Mouse (Mus musculus) lung, postnatal 10 days (tissue): ENCODE data around the gene Cd163l1.

Source experiments
- DNase-seq: peaks from one replicate; pipeline ENCODE4 v3.0.0; 2021

The Cd163l1 gene

DNA sequence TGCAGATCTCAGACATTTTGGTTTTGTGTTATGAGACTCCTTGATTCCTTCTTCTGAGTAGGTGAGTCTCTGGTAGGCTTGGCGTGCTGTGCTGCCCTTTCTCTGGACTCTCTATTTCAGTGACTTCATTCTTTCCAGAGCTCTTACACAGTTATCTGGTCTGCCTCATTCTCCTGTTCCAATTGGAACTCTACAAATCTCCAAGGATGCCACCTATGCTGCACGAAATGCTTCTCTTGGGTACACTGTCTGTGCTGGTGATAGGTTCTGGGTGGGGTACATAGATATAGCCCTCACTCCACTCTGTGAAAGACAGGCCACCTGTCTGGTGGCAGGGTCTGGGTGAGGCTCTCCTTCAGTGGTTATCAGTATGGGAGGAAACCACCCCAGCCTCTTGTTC is at the start of gene Cd163l1:
Gene Cd163l1 (plus strand): TSS at position 301 of the 400 bp plus-strand sequence.
- no peak for DNase-seq

DNA sequence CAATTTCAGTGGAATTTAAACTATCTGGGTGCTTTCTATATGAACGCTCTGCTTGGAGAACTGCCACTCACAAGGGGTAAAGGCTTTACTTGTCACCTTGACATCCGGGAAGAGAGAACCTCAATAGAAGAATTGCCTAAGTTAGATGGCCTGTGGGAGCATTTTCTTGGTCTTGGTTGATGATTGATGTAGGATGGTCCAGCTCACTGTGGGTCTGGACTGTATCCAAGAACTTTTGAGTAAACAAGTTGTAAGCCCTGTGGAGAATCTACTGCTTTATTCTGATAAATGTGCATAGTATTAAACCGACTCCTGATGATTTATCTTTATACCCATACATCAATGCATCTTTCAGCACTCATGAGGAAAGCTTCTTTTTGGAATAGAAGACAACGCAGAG is 48.7 kb upstream of the Cd163l1 start:
- DNase-seq, result no peak

DNA sequence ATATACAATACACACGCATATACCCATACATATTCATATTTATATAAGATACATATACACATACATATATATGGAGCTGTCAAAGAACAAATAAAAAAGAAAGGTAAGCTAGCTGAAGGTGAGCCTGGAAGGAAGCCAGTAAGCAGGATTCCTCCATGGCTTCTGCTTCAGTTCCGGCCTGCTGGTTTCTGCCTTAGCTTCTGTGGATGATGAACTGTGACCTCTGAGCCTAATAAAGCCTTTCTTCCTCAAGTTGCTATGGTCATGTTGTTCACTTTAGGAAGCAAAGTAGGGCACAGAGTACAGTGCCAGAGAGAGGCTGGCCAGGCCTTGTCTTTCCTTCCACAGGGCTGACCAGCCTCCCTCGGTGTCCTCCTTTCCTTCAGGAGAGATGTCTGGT is 47.2 kb upstream of the Cd163l1 start:
- DNase-seq, result no peak

DNA sequence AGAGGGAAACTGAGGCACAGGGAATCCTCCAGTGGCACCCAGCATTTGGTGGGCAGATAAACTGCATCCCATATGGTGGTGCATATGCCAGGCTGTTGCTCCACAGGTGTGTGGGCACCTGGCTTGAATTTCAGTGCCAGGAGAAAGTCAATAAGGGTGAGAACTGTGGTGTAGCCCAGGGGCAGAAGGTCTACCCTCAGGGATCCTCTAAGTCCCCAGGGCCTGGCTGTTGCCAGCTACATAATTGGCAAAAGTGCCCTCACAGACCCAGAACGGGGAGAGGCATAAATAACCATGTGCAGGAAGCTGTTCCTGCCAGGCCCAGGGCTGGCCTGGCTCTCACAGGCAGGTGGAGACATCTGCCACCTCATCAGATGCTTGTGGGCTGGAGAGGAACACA is 45.1 kb upstream of the Cd163l1 start, which contains the start of gene Olfr523:
Gene Olfr523 (plus strand): TSS at position 282 of the 400 bp plus-strand sequence.
- no peak for DNase-seq

DNA sequence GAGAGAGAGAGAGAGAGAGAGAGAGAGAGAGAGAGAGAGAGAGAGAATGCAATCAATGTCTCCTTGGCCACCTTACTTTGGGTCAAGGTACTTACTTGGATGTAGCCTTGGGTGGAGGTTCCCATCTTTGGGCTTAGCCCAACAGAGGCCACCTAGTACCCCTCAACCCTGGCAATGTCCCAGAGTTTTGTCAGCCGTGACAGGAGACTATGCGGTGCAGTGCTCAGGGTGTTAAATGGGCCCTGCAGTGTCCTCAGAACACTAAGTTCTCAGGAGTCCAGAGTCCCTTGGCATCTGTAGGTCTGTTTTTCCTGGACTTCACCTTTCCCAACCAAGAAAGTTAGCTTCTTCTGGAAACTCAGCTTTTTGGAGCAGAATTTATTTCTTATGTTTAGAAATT is 38.9 kb upstream of the Cd163l1 start:
- DNase-seq, result no peak

DNA sequence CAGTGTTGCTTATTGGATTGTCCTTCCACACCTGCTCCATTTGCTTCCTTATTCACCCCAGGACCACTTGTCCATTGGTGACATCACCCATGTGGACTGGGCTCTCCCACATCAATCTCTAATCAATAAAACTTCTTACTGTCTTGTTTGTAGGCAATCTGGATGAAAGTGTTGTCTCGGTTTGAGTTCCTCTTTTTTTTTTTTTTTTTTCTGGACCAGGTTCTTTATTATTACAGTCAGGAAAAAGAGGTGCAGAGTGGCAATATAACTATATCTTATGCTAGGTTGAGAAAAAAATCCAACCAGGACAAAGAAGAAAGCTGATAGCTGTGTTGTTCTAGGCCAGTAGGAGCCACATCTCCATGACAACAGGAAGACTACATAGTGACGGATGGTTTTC is 37.4 kb upstream of the Cd163l1 start:
- no peak for DNase-seq

DNA sequence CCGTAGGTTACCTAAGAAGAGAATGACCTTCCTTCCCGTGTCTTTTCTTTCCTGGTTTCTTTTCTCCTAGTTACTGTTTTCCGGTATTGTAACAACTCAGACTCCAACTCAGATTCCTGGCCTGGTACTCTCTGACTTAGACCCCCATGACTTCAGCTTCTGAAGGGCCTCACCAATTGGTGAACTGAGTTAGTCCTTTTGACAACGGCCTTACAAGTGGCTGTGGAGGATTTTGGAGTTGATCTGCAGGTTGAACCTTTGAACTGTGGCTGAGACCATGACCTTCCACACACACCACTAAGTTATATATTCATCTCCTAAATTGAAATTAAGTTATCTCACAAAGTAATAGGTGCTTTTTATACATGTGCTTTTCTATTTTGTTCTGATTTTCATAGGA is 33.9 kb upstream of the Cd163l1 start:
- DNase-seq, result no peak

DNA sequence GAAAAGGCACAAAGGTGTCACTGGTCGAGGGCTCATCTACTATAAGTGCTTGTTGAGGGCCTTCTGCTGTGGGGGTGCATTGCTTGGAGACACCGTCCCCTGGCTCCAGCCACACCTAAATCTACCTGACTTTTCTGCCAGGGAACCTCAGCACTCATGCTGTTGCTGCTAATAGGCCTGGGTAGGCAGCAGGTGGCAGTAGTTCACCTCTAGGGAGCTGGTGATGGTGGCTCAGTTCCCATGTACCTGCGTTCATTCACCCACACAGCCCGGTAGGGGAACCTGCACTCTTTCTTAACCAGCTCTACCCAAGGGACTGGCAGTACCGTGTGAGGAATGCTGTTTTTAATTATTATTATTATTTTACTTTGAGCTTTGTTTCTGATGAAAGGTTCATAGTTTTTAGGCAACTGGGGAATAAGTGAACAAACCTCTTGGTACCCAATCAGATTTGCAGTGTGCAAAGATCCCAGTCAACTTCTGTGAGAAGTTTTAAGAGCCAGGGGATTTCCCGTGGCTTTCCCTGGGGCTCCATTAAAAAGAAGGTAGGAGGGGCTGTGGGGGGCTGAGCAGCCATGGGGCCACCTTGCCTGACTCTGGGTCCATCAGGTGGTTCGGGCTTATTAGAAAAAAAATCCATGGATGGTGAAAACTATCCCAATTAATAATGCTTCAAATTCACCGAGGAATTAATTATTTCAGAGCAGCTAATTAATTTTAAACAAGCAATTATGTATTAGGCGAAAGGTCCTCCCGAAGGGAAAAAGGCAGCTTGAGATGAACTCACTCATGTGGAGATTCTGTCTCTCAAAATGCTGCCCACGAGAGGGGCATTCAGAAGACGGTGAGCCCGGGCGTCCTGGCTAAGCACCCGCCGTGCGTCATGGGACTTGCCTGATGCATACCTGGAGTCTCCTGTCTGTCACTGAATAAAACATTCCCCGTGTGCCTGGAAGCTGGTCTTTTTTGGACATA is 31.1 kb upstream of the Cd163l1 start:
- DNase-seq, result no peak

DNA sequence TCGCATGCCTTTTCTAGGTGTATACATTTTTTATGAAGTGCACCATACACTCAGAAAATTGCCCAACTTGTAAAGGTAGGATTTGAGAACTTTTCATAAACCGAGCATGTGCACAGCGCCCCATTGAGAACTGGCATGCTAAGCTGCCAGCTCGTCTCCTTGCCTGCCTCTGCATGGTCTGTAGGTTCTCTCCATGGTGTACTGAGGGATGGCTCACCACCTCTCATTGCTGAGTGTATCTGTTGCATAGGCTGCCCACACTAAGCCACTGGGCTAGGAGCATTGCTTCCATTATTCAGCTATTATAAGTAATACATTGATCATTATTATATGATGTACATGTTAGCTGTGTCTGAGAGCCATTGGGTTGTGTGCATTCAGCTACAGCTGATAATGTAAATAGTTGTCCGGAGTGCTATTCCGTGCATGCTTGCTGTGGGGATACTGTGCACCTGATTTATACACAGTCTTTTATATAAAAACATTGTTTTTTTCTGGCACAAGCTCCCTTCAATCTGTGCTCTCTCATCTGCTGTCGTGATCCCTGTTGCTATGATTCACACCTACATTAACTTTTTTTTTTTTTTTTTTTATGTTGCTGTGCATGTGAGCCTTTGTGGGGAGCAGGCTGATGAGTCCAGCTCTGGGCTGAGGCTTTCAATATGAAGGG is 30.2 kb upstream of the Cd163l1 start:
- DNase-seq, result no peak

DNA sequence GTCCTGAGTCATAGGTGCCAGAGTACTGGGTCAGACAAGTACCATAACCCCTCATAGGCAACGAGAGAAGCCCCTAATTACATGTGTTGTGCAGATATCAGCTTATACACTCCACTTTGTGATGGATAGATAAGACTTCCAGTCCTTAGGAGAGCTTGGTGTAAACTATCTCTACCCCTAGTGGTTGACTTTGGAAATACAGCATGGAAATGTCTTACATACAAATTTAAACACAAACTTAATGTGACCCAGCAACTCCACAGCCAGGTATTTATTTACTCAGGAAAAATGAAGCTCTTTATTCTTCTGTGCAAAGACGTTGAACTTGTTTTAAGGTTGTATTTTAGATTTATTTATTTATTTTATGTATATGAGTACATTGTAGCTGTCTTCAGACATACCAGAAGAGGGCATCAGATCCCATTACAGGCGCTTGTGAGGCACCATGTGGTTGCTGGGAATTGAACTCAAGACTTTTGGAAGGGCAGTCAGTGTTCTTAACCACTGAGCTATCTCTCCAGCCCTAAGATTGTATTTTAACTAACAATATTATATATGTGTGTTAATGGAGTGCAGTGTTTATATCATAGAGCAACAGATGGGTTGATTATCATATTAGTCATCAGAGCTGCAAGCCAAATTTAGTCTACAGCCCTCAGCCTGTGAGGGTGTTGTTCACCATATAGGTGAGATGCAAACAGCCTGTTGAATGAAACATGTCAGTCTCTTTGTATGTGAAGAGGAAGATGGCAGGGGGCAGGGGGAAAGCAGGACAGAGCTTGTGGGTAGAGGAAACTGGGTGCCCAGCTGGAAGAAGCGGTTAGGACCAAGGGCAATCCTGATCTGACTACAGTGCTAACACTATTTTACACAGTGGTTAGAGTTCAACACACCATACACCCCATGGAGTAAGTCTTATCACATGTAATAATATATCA is 29.4 kb upstream of the Cd163l1 start:
- DNase-seq, result no peak

DNA sequence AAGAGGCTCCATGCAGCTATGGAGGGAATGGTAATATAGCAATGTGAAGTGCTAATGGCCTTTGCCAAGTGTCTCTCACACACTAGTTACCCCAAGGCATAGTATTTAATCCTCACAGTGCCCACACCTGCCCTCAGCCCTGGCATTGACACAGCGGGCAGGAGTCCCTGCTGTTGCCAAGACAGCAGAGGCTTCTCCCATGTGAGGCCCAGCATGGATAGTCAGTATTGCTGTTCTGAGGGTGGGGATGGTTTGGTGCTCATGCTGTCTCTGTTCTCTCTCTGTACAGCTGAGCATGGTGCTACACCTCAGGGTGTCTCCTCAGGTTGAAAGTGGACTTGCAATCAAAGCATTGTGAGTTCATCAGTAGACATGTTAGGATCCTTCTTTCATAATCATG is 27.6 kb upstream of the Cd163l1 start:
- DNase-seq, result no peak

DNA sequence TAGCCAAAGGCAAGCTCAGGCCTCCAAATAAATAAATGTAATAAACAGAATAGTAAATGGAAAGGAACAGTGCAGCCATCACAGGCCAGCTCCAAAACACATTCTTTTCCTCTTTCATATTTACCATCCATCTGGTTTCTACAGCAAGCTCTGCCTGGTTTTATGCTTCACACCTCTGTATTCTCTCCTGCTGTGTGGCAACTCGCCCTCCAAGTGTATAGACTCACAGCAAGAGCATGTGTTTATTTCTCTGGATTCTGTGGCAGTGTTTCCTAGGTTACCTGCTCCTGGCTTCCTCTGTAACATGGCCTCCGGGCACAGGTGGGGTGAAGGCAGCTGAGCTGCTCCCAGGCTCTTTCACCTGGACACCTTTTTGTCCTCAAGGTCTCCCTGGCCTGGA is 25.6 kb upstream of the Cd163l1 start:
- no peak for DNase-seq

DNA sequence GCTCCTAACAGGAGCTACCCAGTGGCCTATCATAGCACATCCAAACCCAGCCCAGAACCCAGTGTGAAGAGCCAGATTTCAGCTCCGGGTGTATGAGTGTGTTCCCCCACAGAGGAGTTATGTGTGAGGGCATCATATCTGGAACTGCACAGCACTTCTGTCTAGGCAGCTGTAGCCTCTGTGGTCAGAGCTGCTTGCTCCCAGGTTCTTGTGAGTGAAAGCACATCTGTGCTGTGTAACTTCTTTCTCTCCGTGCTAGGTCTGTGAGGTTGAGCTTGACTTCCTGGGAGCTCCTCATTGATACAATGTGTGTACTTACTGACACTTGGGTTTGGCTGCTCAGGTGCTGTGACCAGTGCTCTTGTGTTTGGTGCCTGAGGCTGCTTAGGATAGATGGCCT is 25.2 kb upstream of the Cd163l1 start:
- no peak for DNase-seq

DNA sequence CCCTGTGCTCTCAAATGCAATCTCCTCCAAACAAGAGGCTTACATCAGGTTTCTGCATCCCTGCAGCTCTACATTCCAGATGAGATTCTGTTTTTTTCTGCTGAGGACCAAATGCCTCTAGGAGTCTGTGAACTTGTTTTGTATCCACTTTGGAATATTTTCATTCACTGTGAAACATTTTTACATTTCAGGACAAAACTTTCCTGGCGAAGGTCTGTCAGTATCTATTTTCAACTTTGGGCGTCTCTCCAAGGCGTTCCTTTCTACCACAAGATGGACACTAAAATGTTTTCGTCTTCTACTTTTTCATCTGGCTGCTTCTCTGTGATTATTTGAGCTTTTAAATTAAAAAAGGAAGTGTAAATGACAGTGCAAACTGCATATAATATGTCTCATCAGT is 24.0 kb upstream of the Cd163l1 start:
- no peak for DNase-seq

DNA sequence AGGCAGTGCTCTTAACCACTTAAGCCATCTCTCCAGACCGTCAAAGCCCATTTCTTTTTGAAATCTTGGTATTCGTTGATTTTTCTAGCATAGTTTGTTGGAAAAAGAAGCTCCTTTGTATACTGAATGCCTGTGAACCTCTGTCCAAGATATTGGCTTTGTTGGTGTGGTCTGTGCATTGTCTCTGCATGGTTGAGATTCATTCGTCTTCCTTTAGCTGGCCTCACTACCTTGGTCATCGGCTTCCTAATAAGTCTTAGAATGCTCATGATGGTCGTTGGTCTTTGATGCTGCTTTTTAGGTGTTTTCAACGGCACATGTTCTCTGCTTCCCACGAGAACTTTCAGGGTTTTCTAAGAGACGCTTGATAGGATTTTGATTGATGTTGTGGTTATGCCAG is 22.1 kb upstream of the Cd163l1 start:
- DNase-seq, result no peak

DNA sequence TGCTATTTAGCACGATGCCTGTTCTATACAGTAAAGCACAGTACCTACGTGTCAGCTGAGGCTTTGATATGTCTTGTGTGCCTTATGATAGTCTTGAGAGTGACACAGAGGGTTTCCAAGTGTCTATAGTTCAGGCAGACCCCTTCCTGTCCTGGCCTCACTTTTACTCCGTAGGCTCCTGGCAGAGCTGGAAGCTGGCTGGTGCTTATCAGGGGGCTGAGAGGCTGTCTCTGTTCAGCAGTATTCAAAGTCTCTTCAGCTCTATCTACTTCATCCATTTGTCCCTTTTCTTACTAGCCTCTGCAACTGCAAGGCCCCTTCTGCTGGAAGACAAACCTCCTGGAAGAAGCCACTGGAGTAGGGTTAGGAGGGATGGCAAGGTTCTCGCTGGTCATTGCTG is 17.0 kb upstream of the Cd163l1 start:
- DNase-seq, result no peak

DNA sequence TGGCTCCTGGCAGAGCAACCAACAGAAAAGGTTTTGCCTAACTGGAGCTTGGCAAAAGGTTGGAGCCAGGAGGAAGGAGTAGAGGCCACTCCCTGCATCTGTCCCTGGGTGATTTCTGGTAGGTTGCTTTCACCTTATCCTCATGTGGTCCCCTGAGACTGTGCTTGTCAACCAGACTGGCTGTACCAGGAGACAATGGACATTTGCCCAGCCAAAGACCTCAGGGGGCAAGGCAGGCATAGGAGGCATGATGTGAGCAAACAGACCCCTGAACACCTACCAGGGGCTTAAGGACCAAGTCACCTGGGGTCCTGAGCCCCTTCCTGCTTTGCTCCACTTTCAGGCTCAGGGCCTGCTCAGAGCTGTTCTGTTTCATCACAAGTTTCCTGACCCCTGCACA is 12.2 kb upstream of the Cd163l1 start, which contains the start of gene Olfr524:
Gene Olfr524 (minus strand): TSS at position 101 of the 400 bp plus-strand sequence.
- no peak for DNase-seq

DNA sequence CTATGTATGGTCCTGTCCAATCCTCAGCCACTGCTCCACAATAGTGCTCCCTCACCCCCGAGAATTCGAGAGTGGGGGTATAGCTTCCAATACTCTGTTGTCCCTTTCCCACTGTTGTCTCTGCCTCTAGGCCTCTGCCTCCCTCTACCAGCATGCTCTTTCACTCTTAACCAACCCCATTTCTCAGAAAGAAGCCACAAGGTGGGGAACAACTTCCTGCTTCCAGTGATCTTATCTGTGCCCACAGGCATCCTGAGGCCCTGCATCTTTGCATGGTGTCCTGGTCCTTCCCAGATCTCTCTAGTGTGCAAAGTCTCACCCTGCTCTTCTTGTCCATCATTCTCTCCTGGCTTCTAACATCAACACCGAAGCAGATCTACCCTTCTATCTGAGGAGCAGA is 11.2 kb upstream of the Cd163l1 start:
- no peak for DNase-seq

DNA sequence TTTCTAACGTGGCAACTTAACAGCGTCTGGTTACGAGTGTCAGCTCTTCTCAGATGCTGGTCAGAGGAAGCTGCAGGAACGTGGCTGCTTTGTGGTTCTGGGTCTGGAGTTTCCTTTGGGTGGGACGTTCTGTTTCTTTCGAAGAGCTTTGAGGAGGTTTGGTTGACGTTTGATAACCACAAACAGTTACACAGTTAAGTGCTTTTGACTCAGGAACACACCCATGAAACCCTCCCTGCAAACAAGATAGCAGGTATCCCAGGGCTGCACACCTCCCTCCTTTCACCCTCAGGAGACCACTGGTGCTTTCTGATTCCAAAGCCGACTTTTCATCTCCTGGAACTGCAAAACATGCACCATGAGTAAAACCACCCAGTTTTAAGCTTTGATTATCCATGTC is 9.9 kb upstream of the Cd163l1 start:
- DNase-seq, result no peak

DNA sequence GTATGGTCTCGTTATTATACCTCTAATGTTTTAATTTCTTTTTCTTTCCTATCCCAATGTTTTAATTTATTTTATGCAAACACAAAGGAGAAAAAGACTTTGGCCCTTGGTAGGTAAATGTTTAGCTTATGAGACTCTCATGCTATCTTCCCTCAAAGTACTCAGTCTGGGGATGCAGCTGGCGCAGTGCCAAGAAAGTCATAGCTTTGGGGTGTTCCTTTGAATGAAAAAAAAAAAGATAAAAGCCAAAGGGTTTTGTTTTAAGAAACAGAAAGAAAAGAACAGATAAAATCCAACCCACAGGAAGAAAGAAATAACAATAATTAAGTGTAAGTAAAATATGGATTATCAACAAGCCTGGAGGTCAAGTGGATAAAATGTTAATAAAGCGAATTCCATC is 9.4 kb upstream of the Cd163l1 start:
- DNase-seq, result no peak

DNA sequence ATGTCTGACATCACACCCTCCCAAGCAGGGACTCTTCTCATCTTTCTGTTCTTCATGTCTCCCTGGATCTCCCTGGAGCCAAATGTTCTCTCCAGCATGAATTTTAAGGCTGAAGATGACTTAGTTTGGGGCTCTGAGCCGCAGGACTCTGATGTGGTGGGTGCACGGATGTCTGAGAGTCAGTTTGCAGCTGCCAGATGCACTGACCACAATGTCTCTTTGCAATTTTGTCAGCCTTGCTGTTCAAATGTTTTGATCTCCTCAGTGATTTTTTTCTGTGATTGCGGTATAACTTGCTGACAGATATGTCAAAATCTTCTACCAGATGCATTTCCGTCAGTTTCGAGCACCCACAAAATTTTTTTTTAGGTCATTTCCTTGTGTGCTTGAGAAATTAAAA is 4.2 kb upstream of the Cd163l1 start:
- no peak for DNase-seq

DNA sequence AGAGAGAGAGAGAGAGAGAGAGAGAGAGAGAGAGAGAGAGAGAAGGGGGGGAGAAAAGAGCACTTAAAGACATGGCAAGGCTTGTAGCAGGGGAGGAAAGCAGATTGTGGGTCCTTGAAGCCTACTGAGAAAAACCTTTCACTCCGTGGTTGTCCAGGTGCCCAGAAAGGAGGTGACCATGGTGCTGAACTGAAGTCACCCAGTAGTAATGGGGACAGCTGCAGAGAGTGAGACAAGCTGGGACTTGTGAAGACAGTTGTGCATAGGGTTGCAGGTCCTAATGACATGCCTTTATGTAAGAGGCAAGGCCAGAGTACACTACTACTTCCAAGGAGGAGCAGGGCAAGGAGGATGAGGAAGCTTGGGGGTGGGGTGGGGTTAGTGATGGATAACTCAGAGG is 1.2 kb downstream of the Cd163l1 start:
- no peak for DNase-seq

DNA sequence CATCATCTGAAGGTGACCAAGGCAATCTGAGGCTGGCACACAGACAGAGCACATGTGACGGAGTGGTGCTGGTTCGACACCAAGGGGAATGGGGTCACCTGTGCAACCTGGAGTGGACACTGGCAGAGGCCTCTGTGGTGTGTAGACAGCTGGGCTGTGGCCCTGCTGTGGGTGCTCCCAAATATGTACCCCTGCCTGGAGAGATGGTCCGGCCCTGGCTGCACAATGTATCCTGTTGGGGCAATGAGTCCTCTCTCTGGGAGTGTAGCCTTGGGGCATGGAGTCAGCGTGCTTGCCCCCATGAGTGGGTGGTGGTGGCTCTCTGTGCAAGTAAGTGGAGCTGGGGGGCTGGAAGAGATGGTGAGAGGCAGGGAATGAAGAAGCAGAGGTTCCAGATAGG is 2.3 kb downstream of the Cd163l1 start:
- DNase-seq, result no peak
